Comparison of ENCODE assay signal across 8 mouse cellular contexts in genomic region chr12:69789766-69790529, GRCm38 (mm10). TPM values are rescaled to one million over a fixed set of nuclear protein-coding genes. Genes with fewer than 3 reads are reported as not detected.
DNase-seq lines count a peak whose midpoint lies in the region; ATAC-seq lines count a peak whose summit lies in the region.

No protein-coding gene starts in this region.

- H3K27me3 ChIP-seq in hindbrain, embryonic 12.5 days, result peaks cover 10% of the 10 kb centered on the region; the same call in 1 of the 2 replicates
- peaks cover 10% of the 10 kb centered on the region for H3K27me3 ChIP-seq in liver, embryonic 11.5 days (replicated peaks; ENCODE audit: control insufficient read depth, insufficient read depth, low read length)
- 0 out of 2 replicates have a peak, but pooled peaks cover 6% of the 10 kb centered on the region for H3K27me3 ChIP-seq in stomach, embryonic 16.5 days (ENCODE audit: control insufficient read depth, insufficient read depth, low read length)

- peak; percentile 38 for ATAC-seq in hindbrain, embryonic 12.5 days (ENCODE audit: low FRiP score)
- peak; percentile 37; the same call in 1 of the 2 replicates for ATAC-seq in liver, embryonic 11.5 days (replicated peaks; ENCODE audit: low FRiP score)
- 0 out of 2 replicates have a peak, but pooled peaks have one; percentile 18 for ATAC-seq in stomach, embryonic 16.5 days (ENCODE audit: insufficient read depth, low FRiP score)
- ATAC-seq in monocyte, adult 5-6 weeks (replicated peaks; ENCODE audit: insufficient number of reproducible peaks, low FRiP score, low TSS enrichment, poor library complexity, severe bottlenecking), result no peak

- WGBS in hindbrain, embryonic 12.5 days, result 32% methylated on average over 27 of the region's 27 CpGs
- WGBS in liver, embryonic 11.5 days, result 36% methylated on average over 27 of the region's 27 CpGs
- 35% methylated on average over 27 of the region's 27 CpGs for whole genome bisulfite sequencing in stomach, embryonic 16.5 days

- peak overlapping the region; percentile 98 for H3K4me2 ChIP-seq in hindbrain, embryonic 12.5 days (replicated peaks)
- H3K4me2 ChIP-seq in liver, embryonic 11.5 days, result peak overlapping the region; percentile 100
- H3K4me2 ChIP-seq in stomach, embryonic 16.5 days (ENCODE audit: low read depth, low read length), result peak overlapping the region; percentile 98

- no peaks in the 10 kb centered on the region for H3K36me3 ChIP-seq in hindbrain, embryonic 12.5 days
- no peaks in the 10 kb centered on the region for H3K36me3 ChIP-seq in liver, embryonic 11.5 days (ENCODE audit: control insufficient read depth, insufficient read depth, low read length)
- no peaks in the 10 kb centered on the region for H3K36me3 ChIP-seq in stomach, embryonic 16.5 days (ENCODE audit: control insufficient read depth, insufficient read depth, low read length)

- peak overlapping the region; percentile 53 for H3K4me3 ChIP-seq in hindbrain, embryonic 12.5 days
- peak overlapping the region; percentile 59 for H3K4me3 ChIP-seq in liver, embryonic 11.5 days (ENCODE audit: low read depth, low read length)
- H3K4me3 ChIP-seq in stomach, embryonic 16.5 days (replicated peaks; ENCODE audit: low read length), result peak overlapping the region; percentile 56

- no peak overlapping the region for H3K27ac ChIP-seq in hindbrain, embryonic 12.5 days
- no peak overlapping the region for H3K27ac ChIP-seq in liver, embryonic 11.5 days (ENCODE audit: low read depth, low read length)
- no peak overlapping the region for H3K27ac ChIP-seq in stomach, embryonic 16.5 days (ENCODE audit: low read length)

- H3K9me3 ChIP-seq in hindbrain, embryonic 12.5 days (replicated peaks), result no peaks in the 10 kb centered on the region
- no peaks in the 10 kb centered on the region for H3K9me3 ChIP-seq in liver, embryonic 11.5 days (ENCODE audit: control insufficient read depth, low read length)
- H3K9me3 ChIP-seq in stomach, embryonic 16.5 days (replicated peaks; ENCODE audit: control insufficient read depth, low read length), result no peaks in the 10 kb centered on the region

- intact Hi-C loops in left cerebral cortex, postnatal 10 days (cut with DNase I), result no loop called here

- H3K9ac ChIP-seq in hindbrain, embryonic 12.5 days, result peak overlapping the region; percentile 62
- H3K9ac ChIP-seq in liver, embryonic 11.5 days (ENCODE audit: low read depth, low read length), result peak overlapping the region; percentile 49; the same call in 1 of the 2 replicates
- H3K9ac ChIP-seq in stomach, embryonic 16.5 days (ENCODE audit: low read length), result peak overlapping the region; percentile 68

- peaks cover 13% of the 10 kb centered on the region for H3K4me1 ChIP-seq in hindbrain, embryonic 12.5 days
- peaks cover 15% of the 10 kb centered on the region for H3K4me1 ChIP-seq in liver, embryonic 11.5 days (replicated peaks; ENCODE audit: control insufficient read depth, insufficient read depth, low read length)
- peaks cover 10% of the 10 kb centered on the region for H3K4me1 ChIP-seq in stomach, embryonic 16.5 days (ENCODE audit: control insufficient read depth, insufficient read depth, low read length)

- DNase-seq in left cerebral cortex, adult 18-20 months (ENCODE audit: low spot score in 2 of 2), result peak; percentile 14 to 49
- no peak for DNase-seq in left cerebral cortex, postnatal 10 days (ENCODE audit: extremely low spot score in 1 of 2, low spot score in 2 of 2)
- peak; percentile 71 for DNase-seq in cerebellum, adult 9-11 months
- no peak for DNase-seq in liver, embryonic 11.5 days (ENCODE audit: low spot score)
- DNase-seq in Muller cell, postnatal 12 days (ENCODE audit: inconsistent ontology term), result no peak

RNA-seq across cellular contexts. Expression of gene Cdkl1, which starts 1.1 kb away (rescaled TPM):
- 10 to 100 TPM; 33.2 to 35.5 TPM for total RNA-seq in left cerebral cortex, adult 18-20 months (2021)
- 10 to 100 TPM; 43.7 to 43.8 TPM for total RNA-seq in left cerebral cortex, postnatal 10 days (2021)
- 1.5 and 1.6 TPM in 2 replicates for polyA plus RNA-seq in hindbrain, embryonic 12.5 days (2016; fragmentation: Nextera tagmentation; extraction: Ambion mirVana)
- polyA plus RNA-seq in liver, embryonic 11.5 days (2014; fragmentation: Nextera tagmentation; extraction: Ambion mirVana), result 0.21 and 0.52 TPM in 2 replicates
- 2.6 and 2.8 TPM in 2 replicates for polyA plus RNA-seq in stomach, embryonic 16.5 days (2015; fragmentation: Nextera tagmentation; extraction: Ambion mirVana)
- total RNA-seq in monocyte, adult 5-6 weeks (2017), result 0.49 to 1.2 TPM (median 1.2 TPM) in 3 replicates

Comparison
In these comparisons a context has a peak if more than half of its experiments do, and no peak if none do; other contexts are left out.
1. DNase-seq: peak in left cerebral cortex, adult 18-20 months (2 of 2) and cerebellum, adult 9-11 months (single experiment); none in left cerebral cortex, postnatal 10 days (0 of 2), liver, embryonic 11.5 days (single experiment) and Muller cell, postnatal 12 days (single experiment).
2. RNA of gene Cdkl1, which starts 1.1 kb away (total RNA-seq): 43.7 to 43.8 TPM in left cerebral cortex, postnatal 10 days and 33.2 to 35.5 TPM in left cerebral cortex, adult 18-20 months; 0.49 to 1.2 TPM in monocyte, adult 5-6 weeks; every median in the first group is over 10 times any median in the second.
3. Peak in every context shown above with its lines, with median percentiles within 50 percentile points of each other: H3K4me2 ChIP-seq, H3K4me3 ChIP-seq and H3K9ac ChIP-seq.